Mouse (Mus musculus): ENCODE results near the gene Olfr763. TPM values are rescaled to one million over a fixed set of nuclear protein-coding genes. Genes with fewer than 3 reads are reported as not detected.

Olfr763 gene
- total RNA-seq (2021) (not detected), polyA plus RNA-seq (2012; rRNA removed) (not detected in 2 replicates)
- long read RNA-seq = 0 reads

DNA sequence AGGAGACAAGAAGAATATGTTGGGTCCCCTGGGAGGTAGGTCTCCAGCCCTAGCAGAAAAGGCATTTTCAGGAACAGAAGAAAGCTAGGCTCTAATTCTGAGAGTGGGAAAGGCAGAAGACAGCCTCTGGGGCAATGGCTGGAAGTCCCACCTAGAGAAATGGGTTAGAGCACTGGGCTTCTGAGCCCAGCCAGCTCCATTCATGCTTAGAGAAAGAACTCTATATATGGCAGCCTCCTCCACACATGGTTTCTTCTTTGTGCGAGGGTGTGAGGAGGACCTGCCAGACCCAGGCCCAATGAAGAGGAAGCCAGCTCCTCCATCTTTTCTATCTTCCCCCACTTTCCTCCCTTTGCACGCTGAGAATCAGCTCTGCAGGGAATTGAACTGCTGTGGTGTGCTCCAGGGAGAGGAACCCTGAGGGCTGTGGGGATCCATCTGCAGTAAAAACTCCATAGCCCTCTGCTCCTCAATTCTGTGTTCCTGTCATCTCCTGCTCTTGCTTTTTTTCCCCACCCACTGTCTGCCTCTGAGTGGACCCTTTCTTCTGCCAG lies at the start of gene Olfr763:
Gene Olfr763 (plus strand): TSS at position 504 of the 554 bp plus-strand sequence.
- no peak within 1 kb of the TSS for H3K9ac ChIP-seq (ENCODE audit: low read depth, low read length)
- no peak within 1 kb of the TSS for H3K27ac ChIP-seq
- DNase-seq = no peak
- no peak within 1 kb of the TSS for H3K4me3 ChIP-seq
- H3K79me2 ChIP-seq (replicated peaks; ENCODE audit: control insufficient read depth, insufficient read depth, low read length) = no peaks in the 10 kb centered on the region
- TF ChIP-seq POLR2A (IDR thresholded peaks at IDR 0.05; ENCODE audit: insufficient read depth, low read depth, low read length) (no peak), CTCF (IDR thresholded peaks at IDR 0.05) (no peak), EP300 (IDR thresholded peaks at IDR 0.05; ENCODE audit: insufficient read depth, low read depth, low read length) (no peak)
- WGBS = 51% methylated on average over 2 of the region's 2 CpGs
- H3K4me1 ChIP-seq (ENCODE audit: control insufficient read depth, insufficient read depth, low read length) = no peaks in the 10 kb centered on the region
- no peaks in the 10 kb centered on the region for H3K36me3 ChIP-seq (ENCODE audit: control insufficient read depth, insufficient read depth, low read length)
- H3K27me3 ChIP-seq (ENCODE audit: control insufficient read depth, insufficient read depth, low read length) = peaks cover 3% of the 10 kb centered on the region; the same call in 1 of the 2 replicates
- intact Hi-C loops (cut with DNase I) = no loop called here

DNA sequence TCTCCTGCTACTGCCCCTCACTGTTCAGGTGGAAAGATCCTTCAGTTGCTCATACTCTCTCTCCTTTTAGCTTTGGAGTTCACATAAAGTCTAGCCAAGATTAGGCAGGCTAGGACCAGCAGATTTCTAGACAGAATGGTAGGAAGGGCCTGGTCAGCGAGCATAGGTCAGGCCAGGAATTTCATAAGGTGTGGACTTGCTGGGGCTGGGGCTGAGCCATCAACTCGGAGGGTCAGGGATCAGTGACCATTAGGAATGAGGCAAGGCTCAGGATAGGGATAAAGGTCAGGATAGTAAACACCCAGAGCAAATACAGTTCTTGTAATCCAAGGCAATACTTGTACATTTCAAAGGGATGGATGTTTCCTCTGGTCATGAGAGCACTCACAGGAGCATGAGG lies 45.6 kb upstream of the Olfr763 start:
- H3K79me2 ChIP-seq (replicated peaks; ENCODE audit: control insufficient read depth, insufficient read depth, low read length) = no peaks in the 10 kb centered on the region
- intact Hi-C loops (cut with DNase I) = no loop called here
- no peak for DNase-seq
- WGBS = 70% methylated on average over 2 of the region's 2 CpGs
- no peak overlapping the region for H3K27ac ChIP-seq
- no peak overlapping the region for H3K4me3 ChIP-seq
- TF ChIP-seq CTCF (IDR thresholded peaks at IDR 0.05) (no peak), POLR2A (IDR thresholded peaks at IDR 0.05; ENCODE audit: insufficient read depth, low read depth, low read length) (no peak), EP300 (IDR thresholded peaks at IDR 0.05; ENCODE audit: insufficient read depth, low read depth, low read length) (no peak)
- H3K27me3 ChIP-seq (ENCODE audit: control insufficient read depth, insufficient read depth, low read length) = no peaks in the 10 kb centered on the region
- no peaks in the 10 kb centered on the region for H3K4me1 ChIP-seq (ENCODE audit: control insufficient read depth, insufficient read depth, low read length)
- no peak overlapping the region for H3K9ac ChIP-seq (ENCODE audit: low read depth, low read length)
- H3K36me3 ChIP-seq (ENCODE audit: control insufficient read depth, insufficient read depth, low read length) = no peaks in the 10 kb centered on the region

- DNase-seq = no peak
- WGBS = 80% methylated on average over 6 of the region's 6 CpGs
- TF ChIP-seq POLR2A (IDR thresholded peaks at IDR 0.05; ENCODE audit: insufficient read depth, low read depth, low read length) (no peak), EP300 (IDR thresholded peaks at IDR 0.05; ENCODE audit: insufficient read depth, low read depth, low read length) (no peak), CTCF (IDR thresholded peaks at IDR 0.05) (no peak)
- Histone ChIP-seq H3K4me3 (no peak overlapping the region), H3K36me3 (ENCODE audit: control insufficient read depth, insufficient read depth, low read length) (no peaks in the 10 kb centered on the region), H3K9ac (ENCODE audit: low read depth, low read length) (no peak overlapping the region), H3K4me1 (ENCODE audit: control insufficient read depth, insufficient read depth, low read length) (no peaks in the 10 kb centered on the region), H3K27me3 (ENCODE audit: control insufficient read depth, insufficient read depth, low read length) (no peaks in the 10 kb centered on the region), H3K27ac (no peak overlapping the region), H3K79me2 (replicated peaks; ENCODE audit: control insufficient read depth, insufficient read depth, low read length) (no peaks in the 10 kb centered on the region)
- intact Hi-C loops (cut with DNase I) = no loop called here
These were observed 44.7 kb upstream of the Olfr763 start for GRCm38 (mm10) chr10:128965871-128966270.

GRCm38 (mm10) chr10:128968341-128968749 lies 42.2 kb upstream of the Olfr763 start:
- Histone ChIP-seq H3K4me3 (no peak overlapping the region), H3K36me3 (ENCODE audit: control insufficient read depth, insufficient read depth, low read length) (no peaks in the 10 kb centered on the region), H3K9ac (ENCODE audit: low read depth, low read length) (no peak overlapping the region), H3K4me1 (ENCODE audit: control insufficient read depth, insufficient read depth, low read length) (no peaks in the 10 kb centered on the region), H3K27me3 (ENCODE audit: control insufficient read depth, insufficient read depth, low read length) (no peaks in the 10 kb centered on the region), H3K27ac (no peak overlapping the region), H3K79me2 (replicated peaks; ENCODE audit: control insufficient read depth, insufficient read depth, low read length) (no peaks in the 10 kb centered on the region)
- no peak for DNase-seq
- WGBS = 35% methylated on average over 1 of the region's 1 CpGs
- no peak for TF ChIP-seq CTCF (IDR thresholded peaks at IDR 0.05)
- no peak for TF ChIP-seq EP300 (IDR thresholded peaks at IDR 0.05; ENCODE audit: insufficient read depth, low read depth, low read length)
- no peak for TF ChIP-seq POLR2A (IDR thresholded peaks at IDR 0.05; ENCODE audit: insufficient read depth, low read depth, low read length)
- intact Hi-C loops (cut with DNase I) = no loop called here

DNA sequence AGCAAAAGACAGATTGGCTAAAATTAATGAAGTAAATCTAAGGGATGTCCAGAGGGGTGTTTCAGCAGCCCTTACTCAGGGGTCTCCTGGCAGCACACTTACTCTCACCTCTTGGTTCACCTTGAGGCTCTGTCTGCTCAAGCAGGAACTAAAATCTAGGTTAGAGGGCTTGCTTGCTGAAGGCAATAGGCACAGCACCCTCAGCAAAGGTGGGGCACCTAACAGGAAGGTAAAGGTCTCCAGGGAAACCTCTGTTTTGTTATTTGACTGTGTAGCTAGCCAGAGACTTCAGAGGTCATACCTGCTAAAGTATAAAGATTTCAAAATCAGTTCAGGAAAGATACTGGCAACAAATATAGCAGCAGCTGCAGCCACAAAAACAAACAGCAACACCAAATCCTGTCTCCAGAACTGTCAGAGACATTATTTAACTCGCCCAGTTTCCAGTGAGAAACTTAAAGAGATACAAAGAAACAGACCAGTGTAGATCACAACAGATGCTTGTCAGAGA lies 39.8 kb upstream of the Olfr763 start:
- Histone ChIP-seq H3K9ac (ENCODE audit: low read depth, low read length) (no peak overlapping the region), H3K27me3 (ENCODE audit: control insufficient read depth, insufficient read depth, low read length) (no peaks in the 10 kb centered on the region), H3K79me2 (replicated peaks; ENCODE audit: control insufficient read depth, insufficient read depth, low read length) (no peaks in the 10 kb centered on the region), H3K27ac (no peak overlapping the region), H3K36me3 (ENCODE audit: control insufficient read depth, insufficient read depth, low read length) (no peaks in the 10 kb centered on the region), H3K4me1 (ENCODE audit: control insufficient read depth, insufficient read depth, low read length) (no peaks in the 10 kb centered on the region), H3K4me3 (no peak overlapping the region)
- WGBS = 30% methylated on average over 1 of the region's 1 CpGs
- intact Hi-C loops (cut with DNase I) = no loop called here
- no peak for TF ChIP-seq POLR2A (IDR thresholded peaks at IDR 0.05; ENCODE audit: insufficient read depth, low read depth, low read length)
- TF ChIP-seq CTCF (IDR thresholded peaks at IDR 0.05) = no peak
- no peak for TF ChIP-seq EP300 (IDR thresholded peaks at IDR 0.05; ENCODE audit: insufficient read depth, low read depth, low read length)
- DNase-seq = no peak

- H3K36me3 ChIP-seq (ENCODE audit: control insufficient read depth, insufficient read depth, low read length) = no peaks in the 10 kb centered on the region
- no peak for DNase-seq
- no peaks in the 10 kb centered on the region for H3K27me3 ChIP-seq (ENCODE audit: control insufficient read depth, insufficient read depth, low read length)
- H3K4me1 ChIP-seq (ENCODE audit: control insufficient read depth, insufficient read depth, low read length) = peaks cover 2% of the 10 kb centered on the region; the same call in 1 of the 2 replicates
- TF ChIP-seq POLR2A (IDR thresholded peaks at IDR 0.05; ENCODE audit: insufficient read depth, low read depth, low read length) = no peak
- TF ChIP-seq CTCF (IDR thresholded peaks at IDR 0.05) = no peak
- no peak for TF ChIP-seq EP300 (IDR thresholded peaks at IDR 0.05; ENCODE audit: insufficient read depth, low read depth, low read length)
- 77% methylated on average over 4 of the region's 4 CpGs for WGBS
- H3K27ac ChIP-seq = no peak overlapping the region
- no peak overlapping the region for H3K4me3 ChIP-seq
- no peaks in the 10 kb centered on the region for H3K79me2 ChIP-seq (replicated peaks; ENCODE audit: control insufficient read depth, insufficient read depth, low read length)
- no peak overlapping the region for H3K9ac ChIP-seq (ENCODE audit: low read depth, low read length)
- intact Hi-C loops (cut with DNase I) = no loop called here
These were observed 37.8 kb upstream of the Olfr763 start for GRCm38 (mm10) chr10:128972841-128973240.

Data from heart, adult 2 months (tissue).